ENCODE assay signal across 29 mouse cellular contexts in the genomic region with DNA sequence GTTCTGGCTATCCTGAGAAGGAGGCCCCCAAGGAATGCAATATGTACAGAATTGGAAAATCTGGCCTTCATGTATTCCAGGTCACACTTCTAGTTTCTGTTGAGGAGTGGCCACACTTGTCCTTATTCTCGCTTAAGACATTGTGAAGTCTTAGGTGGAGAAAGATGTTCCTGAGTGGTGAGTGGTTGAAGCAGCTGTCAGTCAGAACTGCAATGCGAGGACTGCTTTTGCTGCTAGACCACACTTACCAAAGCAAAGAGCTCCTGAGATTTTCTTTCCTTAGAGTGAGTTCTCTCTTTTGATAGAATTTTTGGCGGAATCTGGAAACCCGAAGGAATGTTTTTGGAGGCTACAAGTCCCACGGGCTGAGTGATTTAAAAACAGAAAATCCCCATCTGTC.
DNase-seq lines count a peak whose midpoint lies in the region; ATAC-seq and TF ChIP-seq lines count a peak whose summit lies in the region.
"Had no signal": no experiment of that assay in that cellular context is flagged by ENCODE, and none has a peak within 500 bp of the region (broad histone marks: within the 10 kb centered on the region; RNA-seq: fewer than 3 reads in every experiment).

No protein-coding gene starts in this region.

- H3K9me3 ChIP-seq in intestine, embryonic 14.5 days (ENCODE audit: control insufficient read depth, low read length), result no peaks in the 10 kb centered on the region
- no peaks in the 10 kb centered on the region for H3K9me3 ChIP-seq in intestine, postnatal 0 days (ENCODE audit: control insufficient read depth)
- no peaks in the 10 kb centered on the region for H3K9me3 ChIP-seq in hindbrain, embryonic 16.5 days (ENCODE audit: control insufficient read depth, low read length)
- H3K9me3 ChIP-seq: embryonic facial prominence, embryonic 10.5 days; embryonic facial prominence, embryonic 13.5 days; forebrain, embryonic 10.5 days; forebrain, embryonic 13.5 days; heart, embryonic 10.5 days; heart, embryonic 13.5 days; intestine, embryonic 15.5 days had no signal

- no peak overlapping the region for H3K4me2 ChIP-seq in intestine, embryonic 14.5 days (ENCODE audit: low read length)
- H3K4me2 ChIP-seq in intestine, postnatal 0 days (replicated peaks; ENCODE audit: low read depth), result no peak overlapping the region
- H3K4me2 ChIP-seq in hindbrain, embryonic 16.5 days (ENCODE audit: low read length), result no peak overlapping the region
- H3K4me2 ChIP-seq: embryonic facial prominence, embryonic 13.5 days; forebrain, embryonic 13.5 days; heart, embryonic 13.5 days; hindbrain, embryonic 14.5 days; intestine, embryonic 15.5 days had no signal

- no peaks in the 10 kb centered on the region for H3K4me1 ChIP-seq in intestine, embryonic 14.5 days (replicated peaks; ENCODE audit: control insufficient read depth, insufficient read depth, low read length)
- no peaks in the 10 kb centered on the region for H3K4me1 ChIP-seq in intestine, postnatal 0 days (replicated peaks; ENCODE audit: control insufficient read depth, insufficient read depth, low read length)
- H3K4me1 ChIP-seq in hindbrain, embryonic 16.5 days (ENCODE audit: control insufficient read depth, insufficient read depth, low read depth, low read length), result no peaks in the 10 kb centered on the region
- H3K4me1 ChIP-seq: embryonic facial prominence, embryonic 10.5 days; embryonic facial prominence, embryonic 13.5 days; forebrain, embryonic 10.5 days; forebrain, embryonic 13.5 days; heart, embryonic 10.5 days; intestine, embryonic 15.5 days had no signal

- no peak for TF ChIP-seq CTCF in intestine, postnatal 0 days (IDR thresholded peaks at IDR 0.05; ENCODE audit: low read depth)

- DNase-seq in frontal cortex, postnatal 36 days (ENCODE audit: low spot score in 2 of 2), result no peak
- peak; percentile 18 for DNase-seq in intestine, embryonic 14.5 days (ENCODE audit: low spot score)
- DNase-seq in NIH3T3 (ENCODE audit: low read depth), result peak; percentile 53
- DNase-seq: adrenal gland, adult 8-10 months; adrenal gland, postnatal 25 days; cerebellum, adult 11-12 months; cerebellum, adult 8-10 months; cerebellum, postnatal 10 days; cerebellum, postnatal 36 days; embryo, embryonic 11 days; gastrocnemius, postnatal 14 days; heart, adult 2 months; heart, postnatal 14 days; heart, postnatal 4 days; kidney, adult 2 months had no signal

- H3K27ac ChIP-seq in intestine, embryonic 14.5 days (ENCODE audit: low read depth), result no peak overlapping the region
- no peak overlapping the region for H3K27ac ChIP-seq in intestine, postnatal 0 days (ENCODE audit: low read depth, low read length)
- no peak overlapping the region for H3K27ac ChIP-seq in hindbrain, embryonic 16.5 days (ENCODE audit: low read depth, low read length)
- H3K27ac ChIP-seq: embryonic facial prominence, embryonic 10.5 days; embryonic facial prominence, embryonic 13.5 days; forebrain, embryonic 10.5 days; forebrain, embryonic 13.5 days; heart, adult 2 months; heart, embryonic 10.5 days; heart, embryonic 13.5 days; hindbrain, embryonic 14.5 days; intestine, embryonic 15.5 days had no signal

- H3K27me3 ChIP-seq in intestine, embryonic 14.5 days (replicated peaks; ENCODE audit: control insufficient read depth, insufficient read depth, low read length), result no peaks in the 10 kb centered on the region
- H3K27me3 ChIP-seq in intestine, postnatal 0 days (replicated peaks; ENCODE audit: control insufficient read depth, insufficient read depth, low read length), result no peaks in the 10 kb centered on the region
- H3K27me3 ChIP-seq in hindbrain, embryonic 16.5 days (replicated peaks; ENCODE audit: control insufficient read depth, insufficient read depth, low read length), result no peaks in the 10 kb centered on the region
- H3K27me3 ChIP-seq: embryonic facial prominence, embryonic 13.5 days; forebrain, embryonic 13.5 days; heart, embryonic 13.5 days; intestine, embryonic 15.5 days had no signal

- ATAC-seq in frontal cortex, adult (ENCODE audit: low TSS enrichment), result peak; percentile 23; the same call in 1 of the 2 replicates
- no peak for ATAC-seq in intestine, embryonic 14.5 days (replicated peaks; ENCODE audit: low FRiP score, low TSS enrichment, low read depth)
- ATAC-seq in intestine, postnatal 0 days, result no peak
- no peak for ATAC-seq in hindbrain, embryonic 16.5 days
- ATAC-seq: activated CD4-positive, CD25-positive, alpha-beta regulatory T cell, adult 4 months; CD4-positive, CD25-positive, alpha-beta regulatory T cell, adult 4 months; forebrain, embryonic 13.5 days; forebrain, embryonic 16.5 days; intestine, embryonic 15.5 days had no signal

- no peak overlapping the region for H3K4me3 ChIP-seq in intestine, embryonic 14.5 days (ENCODE audit: low read depth, low read length)
- H3K4me3 ChIP-seq in intestine, postnatal 0 days (ENCODE audit: low read depth, low read length), result no peak overlapping the region
- no peak overlapping the region for H3K4me3 ChIP-seq in hindbrain, embryonic 16.5 days (ENCODE audit: low read length)
- H3K4me3 ChIP-seq: embryonic facial prominence, embryonic 10.5 days; embryonic facial prominence, embryonic 13.5 days; forebrain, embryonic 10.5 days; forebrain, embryonic 13.5 days; heart, adult 2 months; heart, embryonic 10.5 days; heart, embryonic 13.5 days; intestine, embryonic 15.5 days had no signal

- 83% methylated on average over 5 of the region's 5 CpGs for WGBS in intestine, embryonic 14.5 days
- 85% methylated on average over 5 of the region's 5 CpGs for WGBS in intestine, postnatal 0 days
- WGBS in hindbrain, embryonic 16.5 days, result 85% methylated on average over 5 of the region's 5 CpGs

- no peak overlapping the region for H3K9ac ChIP-seq in intestine, embryonic 14.5 days (ENCODE audit: low read length)
- H3K9ac ChIP-seq in intestine, postnatal 0 days (ENCODE audit: low read depth, low read length), result no peak overlapping the region
- H3K9ac ChIP-seq in hindbrain, embryonic 16.5 days (ENCODE audit: low read depth, low read length), result no peak overlapping the region
- H3K9ac ChIP-seq: embryonic facial prominence, embryonic 13.5 days; forebrain, embryonic 13.5 days; heart, embryonic 13.5 days; hindbrain, embryonic 14.5 days; intestine, embryonic 15.5 days had no signal

- no peaks in the 10 kb centered on the region for H3K36me3 ChIP-seq in intestine, embryonic 14.5 days (ENCODE audit: control insufficient read depth, insufficient read depth, low read length)
- no peaks in the 10 kb centered on the region for H3K36me3 ChIP-seq in intestine, postnatal 0 days (ENCODE audit: control insufficient read depth, insufficient read depth)
- no peaks in the 10 kb centered on the region for H3K36me3 ChIP-seq in hindbrain, embryonic 16.5 days (ENCODE audit: control insufficient read depth, insufficient read depth, low read length)
- H3K36me3 ChIP-seq: embryonic facial prominence, embryonic 10.5 days; embryonic facial prominence, embryonic 13.5 days; forebrain, embryonic 10.5 days; heart, embryonic 10.5 days; heart, embryonic 13.5 days; intestine, embryonic 15.5 days had no signal

Comparison
In these comparisons a context has a peak if more than half of its experiments do, and no peak if none do; other contexts are left out.
1. DNase-seq: peak in intestine, embryonic 14.5 days (single experiment) and NIH3T3 (single experiment); none in frontal cortex, postnatal 36 days (0 of 2).